Mouse (Mus musculus): Measurements from ENCODE around the gene Olfr598. TPM values are rescaled to one million over a fixed set of nuclear protein-coding genes. Genes with fewer than 3 reads are reported as not detected.
"Not testable (repeated sequence)": the region's sequence is repeated elsewhere in the genome, so short reads cannot be mapped to it uniquely, and the experiment has no call there.

Olfr598 gene
- not detected in 2 replicates for polyA plus RNA-seq (2015; fragmentation: Nextera tagmentation; extraction: Ambion mirVana)

DNA sequence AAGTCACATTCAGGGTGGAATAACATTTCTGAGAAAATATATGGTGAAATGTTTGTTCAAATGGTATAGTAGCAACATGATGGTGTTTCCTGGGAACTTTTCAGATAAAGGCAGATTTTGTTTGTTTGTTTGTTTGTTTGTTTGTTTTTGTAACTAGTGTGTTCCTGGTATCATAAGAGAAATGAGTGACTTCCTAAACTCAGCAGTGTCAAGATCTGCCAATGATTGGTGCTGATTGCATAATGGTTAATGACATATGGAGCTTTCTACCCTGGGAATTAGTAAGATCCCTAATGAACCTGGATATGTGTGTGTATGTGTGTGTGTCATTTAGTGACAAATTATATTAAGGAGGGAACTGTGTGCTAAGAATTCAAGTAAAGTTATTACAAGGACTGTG is at the start of gene Olfr598:
Olfr598 (plus strand) TSS at position 301 of the 400 bp plus-strand sequence.
- no peak for ATAC-seq

DNA sequence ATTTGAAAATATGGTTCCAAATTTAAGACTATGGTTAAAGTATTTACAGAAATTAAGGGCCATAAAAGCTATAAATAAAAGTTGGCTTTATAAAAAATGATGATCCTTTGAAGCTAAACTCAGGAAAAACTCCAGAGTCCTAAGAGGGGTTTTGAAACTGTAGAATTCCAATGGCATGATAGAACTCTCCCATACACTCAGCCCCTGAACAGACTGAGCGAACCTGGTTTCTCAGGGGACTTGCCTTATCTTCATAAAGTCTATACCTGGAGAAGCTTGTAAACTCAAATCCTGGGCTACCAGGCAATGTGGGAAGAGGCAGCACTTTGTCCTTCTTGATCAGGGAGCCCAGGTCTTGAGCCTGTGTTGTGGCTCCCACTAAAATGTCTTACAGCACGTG is 18.0 kb upstream of the Olfr598 start, which contains the start of gene Olfr596:
Olfr596 (plus strand) TSS at position 301 of the 400 bp plus-strand sequence.
- H3K4me3 ChIP-seq; H3K27me3 ChIP-seq; ATAC-seq; H3K9ac ChIP-seq; H3K27ac ChIP-seq; H3K4me1 ChIP-seq; H3K9me3 ChIP-seq (replicated peaks); H3K36me3 ChIP-seq (ENCODE audit: poor library complexity, severe bottlenecking); H3K4me2 ChIP-seq: not testable (repeated sequence)
- 88% methylated on average over 2 of the region's 2 CpGs for WGBS

More for the DNA sequence above, at the start of gene Olfr598:
- no peak within 1 kb of the TSS for H3K4me2 ChIP-seq
- no peaks in the 10 kb centered on the region for H3K4me1 ChIP-seq
- H3K27ac ChIP-seq, result no peak within 1 kb of the TSS
- H3K4me3 ChIP-seq, result no peak within 1 kb of the TSS
- H3K9ac ChIP-seq, result no peak within 1 kb of the TSS
- H3K27me3 ChIP-seq, result no peaks in the 10 kb centered on the region
- H3K36me3 ChIP-seq (ENCODE audit: poor library complexity, severe bottlenecking), result no peaks in the 10 kb centered on the region
- H3K9me3 ChIP-seq (replicated peaks), result no peaks in the 10 kb centered on the region

DNA sequence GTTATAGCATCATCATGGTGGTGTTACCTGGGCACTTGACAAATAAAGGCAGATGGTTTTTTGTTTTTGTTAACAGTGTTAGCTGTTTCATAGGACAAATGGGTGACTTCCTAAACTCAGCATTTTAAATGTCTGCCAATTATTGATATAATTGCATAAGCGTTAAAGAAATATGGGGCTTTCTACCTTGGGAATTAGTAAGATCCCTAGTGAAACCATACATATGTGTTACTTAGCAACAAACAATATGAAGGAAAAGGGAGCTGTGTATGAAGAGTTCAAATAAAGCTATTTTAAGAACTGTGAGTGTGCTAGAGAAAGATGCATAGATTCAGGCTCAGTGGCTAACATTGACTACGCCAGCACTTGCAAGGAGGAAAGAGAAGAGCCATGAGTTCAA is 7.4 kb upstream of the Olfr598 start, which contains the start of gene Olfr597:
Olfr597 (plus strand) TSS at position 301 of the 400 bp plus-strand sequence.
- H3K27me3 ChIP-seq; H3K9me3 ChIP-seq (replicated peaks); H3K4me2 ChIP-seq; H3K36me3 ChIP-seq (ENCODE audit: poor library complexity, severe bottlenecking); H3K9ac ChIP-seq; H3K4me3 ChIP-seq; H3K4me1 ChIP-seq; H3K27ac ChIP-seq; ATAC-seq: not testable (repeated sequence)
- WGBS, result 89% methylated on average over 2 of the region's 2 CpGs

DNA sequence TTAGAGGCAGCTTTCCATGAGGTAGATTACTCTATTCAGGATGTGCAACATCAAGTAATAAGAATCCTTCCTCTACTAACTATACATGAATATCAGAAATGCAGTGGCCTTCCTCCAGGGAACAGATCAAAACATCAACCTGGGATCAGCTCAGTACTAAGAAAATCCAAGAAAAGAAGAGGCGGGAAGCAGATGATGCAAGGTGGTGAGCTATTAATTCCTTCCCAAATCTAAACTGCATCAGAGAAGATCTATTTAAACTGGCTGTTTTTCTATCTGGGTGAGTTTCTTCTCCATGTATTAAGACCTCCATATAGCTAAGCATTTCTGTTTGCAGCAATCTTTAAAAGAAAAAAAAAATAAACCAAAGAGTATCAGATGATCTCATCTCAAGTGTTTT is 12.2 kb downstream of the Olfr598 start, which contains the start of gene Olfr599:
Olfr599 (plus strand) TSS at position 301 of the 400 bp plus-strand sequence.
- no peaks in the 10 kb centered on the region for H3K36me3 ChIP-seq (ENCODE audit: poor library complexity, severe bottlenecking)
- WGBS, result 85% methylated on average over 1 of the region's 1 CpGs
- H3K4me1 ChIP-seq, result no peaks in the 10 kb centered on the region
- no peak within 1 kb of the TSS for H3K4me3 ChIP-seq
- H3K9me3 ChIP-seq (replicated peaks), result no peaks in the 10 kb centered on the region
- no peak within 1 kb of the TSS for H3K27ac ChIP-seq
- H3K9ac ChIP-seq, result no peak within 1 kb of the TSS
- no peak within 1 kb of the TSS for H3K4me2 ChIP-seq
- no peak for ATAC-seq
- no peaks in the 10 kb centered on the region for H3K27me3 ChIP-seq

DNA sequence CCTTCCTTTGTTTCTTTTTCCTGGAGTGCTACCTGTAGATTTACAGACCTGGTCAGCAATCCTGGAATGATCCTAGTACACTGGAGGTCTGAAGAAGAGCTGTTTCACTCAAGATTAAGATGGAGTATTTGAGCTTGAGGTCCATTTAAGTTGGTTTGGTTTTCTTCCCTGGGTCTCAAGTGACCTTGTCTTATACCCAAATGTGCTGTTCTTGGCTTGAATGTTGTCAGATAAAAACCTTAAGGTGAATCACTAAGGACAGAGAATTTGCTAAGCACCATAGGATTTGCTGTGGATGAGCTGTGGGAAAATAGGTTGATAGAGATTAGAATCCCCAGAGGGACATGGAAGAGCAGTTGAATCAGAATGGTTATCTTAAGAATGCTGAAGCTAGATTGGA is 26.2 kb downstream of the Olfr598 start, which contains the start of gene Olfr600:
Olfr600 (minus strand) TSS at position 101 of the 400 bp plus-strand sequence.
- no peak within 1 kb of the TSS for H3K4me2 ChIP-seq
- no peaks in the 10 kb centered on the region for H3K36me3 ChIP-seq (ENCODE audit: poor library complexity, severe bottlenecking)
- no peak for ATAC-seq
- no peak within 1 kb of the TSS for H3K9ac ChIP-seq
- H3K4me3 ChIP-seq, result no peak within 1 kb of the TSS
- no peaks in the 10 kb centered on the region for H3K9me3 ChIP-seq (replicated peaks)
- H3K27ac ChIP-seq, result no peak within 1 kb of the TSS
- H3K27me3 ChIP-seq, result no peaks in the 10 kb centered on the region
- H3K4me1 ChIP-seq, result no peaks in the 10 kb centered on the region

DNA sequence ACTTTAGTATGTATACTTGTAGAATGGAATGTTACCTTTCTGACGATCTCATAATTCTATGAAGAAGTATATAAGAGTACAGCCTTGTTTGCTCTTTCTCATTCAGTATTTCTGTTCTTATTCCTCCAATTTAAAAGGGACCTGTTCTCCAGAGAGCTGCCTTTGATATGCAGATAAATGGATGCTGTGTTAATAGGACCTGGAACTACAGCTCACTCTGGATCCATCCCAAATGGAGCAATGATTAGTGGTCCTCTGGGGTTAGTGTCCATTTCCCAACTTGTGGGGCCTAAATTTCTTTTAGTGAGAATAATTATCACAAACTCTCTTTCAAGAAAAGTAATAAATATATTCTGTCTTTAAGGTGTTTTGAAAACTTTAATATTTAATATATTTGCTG is 39.2 kb downstream of the Olfr598 start, which contains the start of gene Olfr601:
Olfr601 (minus strand) TSS at position 101 of the 400 bp plus-strand sequence.
- Histone ChIP-seq H3K9me3 (replicated peaks) (no peaks in the 10 kb centered on the region), H3K9ac (no peak within 1 kb of the TSS), H3K27me3 (no peaks in the 10 kb centered on the region), H3K4me2 (no peak within 1 kb of the TSS), H3K27ac (no peak within 1 kb of the TSS), H3K4me3 (no peak within 1 kb of the TSS), H3K36me3 (ENCODE audit: poor library complexity, severe bottlenecking) (no peaks in the 10 kb centered on the region), H3K4me1 (no peaks in the 10 kb centered on the region)
- WGBS, result 93% methylated on average over 1 of the region's 1 CpGs
- ATAC-seq, result no peak

Other genes starting within 250 kb of the Olfr598 start
- not detected in 2 replicates for gene Olfr584, start 241.7 kb upstream of the Olfr598 start, polyA plus RNA-seq (2015; fragmentation: Nextera tagmentation; extraction: Ambion mirVana)
- gene Olfr585, start 225.8 kb upstream of the Olfr598 start, polyA plus RNA-seq (2015; fragmentation: Nextera tagmentation; extraction: Ambion mirVana), result not detected in 2 replicates
- gene Olfr586, start 197.9 kb upstream of the Olfr598 start, polyA plus RNA-seq (2015; fragmentation: Nextera tagmentation; extraction: Ambion mirVana), result not detected in 2 replicates
- not detected in 2 replicates for gene Olfr588-ps1, start 182.7 kb upstream of the Olfr598 start, polyA plus RNA-seq (2015; fragmentation: Nextera tagmentation; extraction: Ambion mirVana)
- not detected in 2 replicates for gene Olfr589, start 167.2 kb upstream of the Olfr598 start, polyA plus RNA-seq (2015; fragmentation: Nextera tagmentation; extraction: Ambion mirVana)
- not detected in 2 replicates for gene Olfr591, start 145.2 kb upstream of the Olfr598 start, polyA plus RNA-seq (2015; fragmentation: Nextera tagmentation; extraction: Ambion mirVana)
- not detected in 2 replicates for gene Olfr592, start 138.8 kb upstream of the Olfr598 start, polyA plus RNA-seq (2015; fragmentation: Nextera tagmentation; extraction: Ambion mirVana)
- not detected in 2 replicates for gene Olfr593, start 111.7 kb upstream of the Olfr598 start, polyA plus RNA-seq (2015; fragmentation: Nextera tagmentation; extraction: Ambion mirVana)
- not detected in 2 replicates for gene Olfr594, start 106.6 kb upstream of the Olfr598 start, polyA plus RNA-seq (2015; fragmentation: Nextera tagmentation; extraction: Ambion mirVana)
- gene Usp17ld, start 71.1 kb upstream of the Olfr598 start, polyA plus RNA-seq (2015; fragmentation: Nextera tagmentation; extraction: Ambion mirVana), result not detected in 2 replicates
- not detected in 2 replicates for gene Olfr596, start 17.9 kb upstream of the Olfr598 start, polyA plus RNA-seq (2015; fragmentation: Nextera tagmentation; extraction: Ambion mirVana)
- not detected in 2 replicates for gene Olfr597, start 7.3 kb upstream of the Olfr598 start, polyA plus RNA-seq (2015; fragmentation: Nextera tagmentation; extraction: Ambion mirVana)
- not detected in 2 replicates for gene Olfr599, start 12.3 kb downstream of the Olfr598 start, polyA plus RNA-seq (2015; fragmentation: Nextera tagmentation; extraction: Ambion mirVana)
- gene Olfr600, start 26.1 kb downstream of the Olfr598 start, polyA plus RNA-seq (2015; fragmentation: Nextera tagmentation; extraction: Ambion mirVana), result not detected in 2 replicates
- gene Olfr601, start 39.1 kb downstream of the Olfr598 start, polyA plus RNA-seq (2015; fragmentation: Nextera tagmentation; extraction: Ambion mirVana), result not detected in 2 replicates
- gene Olfr603, start 62.6 kb downstream of the Olfr598 start, polyA plus RNA-seq (2015; fragmentation: Nextera tagmentation; extraction: Ambion mirVana), result not detected in 2 replicates
- gene Usp17lc, start 91.5 kb downstream of the Olfr598 start, polyA plus RNA-seq (2015; fragmentation: Nextera tagmentation; extraction: Ambion mirVana), result not detected in 2 replicates
- gene Olfr605, start 121.9 kb downstream of the Olfr598 start, polyA plus RNA-seq (2015; fragmentation: Nextera tagmentation; extraction: Ambion mirVana), result not detected in 2 replicates
- not detected in 2 replicates for gene Olfr606, start 125.5 kb downstream of the Olfr598 start, polyA plus RNA-seq (2015; fragmentation: Nextera tagmentation; extraction: Ambion mirVana)
- not detected in 2 replicates for gene Olfr607, start 140.6 kb downstream of the Olfr598 start, polyA plus RNA-seq (2015; fragmentation: Nextera tagmentation; extraction: Ambion mirVana)
- gene Olfr608, start 146.3 kb downstream of the Olfr598 start, polyA plus RNA-seq (2015; fragmentation: Nextera tagmentation; extraction: Ambion mirVana), result not detected in 2 replicates
- gene Olfr609, start 174.5 kb downstream of the Olfr598 start, polyA plus RNA-seq (2015; fragmentation: Nextera tagmentation; extraction: Ambion mirVana), result not detected in 2 replicates
- gene Olfr610, start 188.6 kb downstream of the Olfr598 start, polyA plus RNA-seq (2015; fragmentation: Nextera tagmentation; extraction: Ambion mirVana), result not detected in 2 replicates
- not detected in 2 replicates for gene Olfr611, start 197.3 kb downstream of the Olfr598 start, polyA plus RNA-seq (2015; fragmentation: Nextera tagmentation; extraction: Ambion mirVana)
- not detected in 2 replicates for gene Olfr612, start 219.1 kb downstream of the Olfr598 start, polyA plus RNA-seq (2015; fragmentation: Nextera tagmentation; extraction: Ambion mirVana)
- not detected in 2 replicates for gene Olfr613, start 224.5 kb downstream of the Olfr598 start, polyA plus RNA-seq (2015; fragmentation: Nextera tagmentation; extraction: Ambion mirVana)
- gene Olfr615, start 232.5 kb downstream of the Olfr598 start, polyA plus RNA-seq (2015; fragmentation: Nextera tagmentation; extraction: Ambion mirVana), result not detected in 2 replicates
- not detected in 2 replicates for gene Olfr616, start 245.6 kb downstream of the Olfr598 start, polyA plus RNA-seq (2015; fragmentation: Nextera tagmentation; extraction: Ambion mirVana)
- gene Olfr617, start 249.5 kb downstream of the Olfr598 start, polyA plus RNA-seq (2015; fragmentation: Nextera tagmentation; extraction: Ambion mirVana), result not detected in 2 replicates

Data from forebrain, embryonic 13.5 days (tissue).